Mouse (Mus musculus) forebrain, embryonic 13.5 days (tissue): ENCODE measurements around the gene Myo10. TPM values are rescaled to one million over a fixed set of nuclear protein-coding genes. Genes with fewer than 3 reads are reported as not detected.

ENCODE experiments used
- ATAC-seq: fragments of 200-750 bp; cut with Nextera tagmentation; 2 replicates; pipeline ENCODE4 v1.8.0; 2017
- H3K27ac ChIP-seq: fragments of 300-500 bp; sonication (generic); 2 replicates; pipeline ENCODE4 v1.5.1; 2015; ENCODE audit warnings: inconsistent platforms, mild to moderate bottlenecking, moderate library complexity
- H3K27me3 ChIP-seq: fragments of 300-500 bp; sonication (generic); 2 replicates; pipeline ENCODE4 v1.6.1; 2015; ENCODE audit warnings: mild to moderate bottlenecking, inconsistent platforms
- H3K36me3 ChIP-seq: fragments of 300-500 bp; sonication (generic); 2 replicates; pipeline ENCODE4 v1.6.1; 2015; ENCODE audit warnings: mild to moderate bottlenecking, inconsistent platforms; ENCODE audit not compliant: poor library complexity, severe bottlenecking
- H3K4me1 ChIP-seq: fragments of 300-500 bp; sonication (generic); 2 replicates; pipeline ENCODE4 v1.6.1; 2015; ENCODE audit warnings: inconsistent platforms
- H3K4me2 ChIP-seq: fragments of 300-500 bp; sonication (generic); 2 replicates; pipeline ENCODE4 v1.6.1; 2015; ENCODE audit warnings: inconsistent platforms, mild to moderate bottlenecking, moderate library complexity
- H3K4me3 ChIP-seq: fragments of 300-500 bp; sonication (generic); 2 replicates; pipeline ENCODE4 v1.5.1; 2015; ENCODE audit warnings: mild to moderate bottlenecking, inconsistent platforms
- H3K9ac ChIP-seq: fragments of 300-500 bp; sonication (generic); 2 replicates; pipeline ENCODE4 v1.6.1; 2015; ENCODE audit warnings: mild to moderate bottlenecking, inconsistent platforms
- H3K9me3 ChIP-seq: fragments of 300-500 bp; sonication (generic); replicated peaks from 2 replicates; pipeline ENCODE4 v1.6.1; 2016; ENCODE audit warnings: inconsistent platforms
- WGBS: fragments of 180-500 bp; shearing (Covaris S2); methylation state at CpG from one replicate; pipeline ENCODE4 v1.1.7; 2015; 5-methylcytosine and 5-hydroxymethylcytosine counted together
- polyA plus RNA-seq: library from polyadenylated mRNA; unstranded; fragments of >200 nt; fragmentation: Nextera tagmentation; extraction: Ambion mirVana; gene quantifications from 2 replicates; pipeline ENCODE4 v1.2.1, GENCODE M21; 2015

The Myo10 gene
- polyA plus RNA-seq, 1 experiment from 2014 or later, result 61.4 TPM

- Histone ChIP-seq H3K36me3 (no peaks in the 10 kb centered on the region), H3K27me3 (peaks cover 10% of the 10 kb centered on the region), H3K4me1 (peaks cover 37% of the 10 kb centered on the region), H3K9ac (no peak overlapping the region), H3K9me3 (no peaks in the 10 kb centered on the region), H3K4me2 (no peak overlapping the region), H3K4me3 (no peak overlapping the region), H3K27ac (no peak overlapping the region)
- 68% methylated on average over 10 of the region's 10 CpGs for WGBS
- no peak; the same call in 1 of the 2 replicates for ATAC-seq
Measured at GRCm38 (mm10) chr15:25680269-25680818, 58.0 kb downstream of the Myo10 start.

DNA sequence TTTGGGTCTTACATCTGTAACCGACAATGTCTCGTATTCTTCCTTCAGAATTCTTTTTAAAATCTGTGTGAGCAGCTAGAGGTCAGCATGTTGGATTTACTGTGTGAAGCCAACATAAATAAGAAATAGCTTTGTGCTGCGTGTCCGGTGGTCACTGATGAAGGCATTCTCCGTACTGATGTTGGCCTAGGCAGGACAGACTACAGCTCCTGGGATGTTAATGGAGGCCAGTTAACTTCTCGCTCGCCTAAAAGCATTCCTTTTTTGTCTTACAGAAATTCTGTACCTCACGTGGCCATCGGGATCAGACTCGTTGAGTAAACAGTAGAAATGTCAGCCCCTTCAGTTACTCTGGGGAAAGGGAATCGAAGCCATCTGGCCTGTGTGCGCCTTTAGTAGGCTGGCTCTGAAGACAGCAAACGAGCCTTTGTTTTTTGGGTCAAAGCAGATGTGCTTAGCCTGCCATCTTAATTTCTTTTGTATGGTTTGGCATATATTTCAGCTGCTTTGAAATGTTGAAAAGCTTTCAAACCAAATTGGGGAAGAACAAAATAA is 60.7 kb downstream of the Myo10 start:
- ATAC-seq, result 0 out of 2 replicates have a peak, but pooled peaks have one; percentile 52
- Histone ChIP-seq H3K9ac (no peak overlapping the region), H3K27ac (no peak overlapping the region), H3K4me2 (no peak overlapping the region), H3K4me3 (no peak overlapping the region), H3K9me3 (no peaks in the 10 kb centered on the region), H3K4me1 (peaks cover 21% of the 10 kb centered on the region), H3K36me3 (no peaks in the 10 kb centered on the region), H3K27me3 (peaks cover 3% of the 10 kb centered on the region; the same call in 1 of the 2 replicates)
- WGBS, result 62% methylated on average over 13 of the region's 13 CpGs

GRCm38 (mm10) chr15:25685186-25685585 is 62.9 kb downstream of the Myo10 start:
- Histone ChIP-seq H3K4me1 (peaks cover 19% of the 10 kb centered on the region), H3K27me3 (peaks cover 12% of the 10 kb centered on the region), H3K9me3 (no peaks in the 10 kb centered on the region), H3K27ac (no peak overlapping the region), H3K4me3 (no peak overlapping the region), H3K4me2 (no peak overlapping the region), H3K9ac (no peak overlapping the region), H3K36me3 (no peaks in the 10 kb centered on the region)
- ATAC-seq, result no peak
- 89% methylated on average over 9 of the region's 9 CpGs for WGBS

DNA sequence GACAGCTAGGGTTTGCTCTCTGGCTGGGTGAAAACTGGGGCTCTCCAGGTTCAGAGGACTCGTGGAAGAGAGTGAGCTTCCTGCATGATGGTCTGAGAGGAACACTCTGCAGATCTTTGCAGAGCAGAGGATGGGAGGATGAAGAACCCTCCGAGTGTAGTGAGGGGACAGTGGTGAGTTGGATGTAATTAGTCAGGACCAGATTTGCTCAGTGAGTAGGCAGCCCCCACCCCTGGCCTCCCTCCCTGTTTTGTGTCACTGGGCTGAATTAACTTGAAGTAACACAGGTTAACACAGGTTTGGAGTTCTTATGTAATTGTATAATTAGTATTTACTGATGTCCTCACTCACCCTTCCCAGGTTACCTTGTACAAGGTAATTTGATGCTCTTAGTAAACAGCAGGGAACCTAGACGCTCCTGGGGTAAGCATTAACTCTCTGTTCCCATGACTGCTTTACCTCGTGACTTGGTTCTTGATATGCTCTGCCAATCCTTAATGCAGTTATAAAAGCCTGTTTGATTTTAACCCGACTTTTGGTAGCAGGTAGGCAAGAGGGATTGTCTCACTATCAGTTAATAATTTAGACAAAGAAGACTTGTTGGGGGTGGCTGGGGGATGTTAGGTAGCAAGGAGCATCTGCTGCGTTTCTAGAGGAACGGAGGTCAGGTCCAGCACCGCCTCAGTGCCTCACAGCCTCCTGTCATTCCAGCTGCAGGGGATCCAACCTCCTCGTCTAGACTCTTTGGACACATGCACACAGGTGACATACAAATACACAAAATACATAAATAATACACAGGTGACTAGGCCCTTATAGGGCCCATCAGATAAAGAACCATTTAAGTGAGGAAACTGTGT is 66.3 kb downstream of the Myo10 start:
- Histone ChIP-seq H3K4me2 (no peak overlapping the region), H3K4me3 (no peak overlapping the region), H3K27ac (no peak overlapping the region), H3K4me1 (peaks cover 16% of the 10 kb centered on the region), H3K36me3 (no peaks in the 10 kb centered on the region), H3K9me3 (no peaks in the 10 kb centered on the region), H3K9ac (no peak overlapping the region), H3K27me3 (peaks cover 27% of the 10 kb centered on the region)
- ATAC-seq, result 0 out of 2 replicates have a peak, but pooled peaks have one; percentile 19
- WGBS, result 46% methylated on average over 9 of the region's 9 CpGs

DNA sequence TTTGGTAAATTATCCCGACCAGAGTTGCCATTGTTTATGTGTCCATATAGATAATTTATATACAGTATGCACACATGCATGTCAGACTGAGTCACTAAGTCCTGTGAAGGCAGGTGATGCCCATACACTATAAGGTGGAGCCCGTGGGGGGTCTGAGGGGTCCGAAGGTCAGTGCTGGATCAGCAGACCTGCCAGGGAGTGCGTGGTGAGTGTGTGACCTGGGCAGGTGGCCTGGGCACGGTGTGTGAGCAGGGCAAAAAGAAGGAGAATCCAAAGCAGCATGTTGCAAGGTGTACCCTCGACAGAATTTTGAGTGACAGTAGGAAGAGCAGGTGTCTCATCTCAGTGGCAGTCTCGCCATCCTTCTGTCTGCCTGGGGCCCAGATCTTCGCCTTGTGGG is 67.2 kb downstream of the Myo10 start:
- ATAC-seq, result peak; percentile 31; the same call in 1 of the 2 replicates
- Histone ChIP-seq H3K4me1 (peaks cover 16% of the 10 kb centered on the region), H3K9me3 (no peaks in the 10 kb centered on the region), H3K36me3 (no peaks in the 10 kb centered on the region), H3K4me2 (no peak overlapping the region), H3K9ac (no peak overlapping the region), H3K27ac (no peak overlapping the region), H3K27me3 (peaks cover 27% of the 10 kb centered on the region), H3K4me3 (no peak overlapping the region)
- 76% methylated on average over 8 of the region's 8 CpGs for WGBS

DNA sequence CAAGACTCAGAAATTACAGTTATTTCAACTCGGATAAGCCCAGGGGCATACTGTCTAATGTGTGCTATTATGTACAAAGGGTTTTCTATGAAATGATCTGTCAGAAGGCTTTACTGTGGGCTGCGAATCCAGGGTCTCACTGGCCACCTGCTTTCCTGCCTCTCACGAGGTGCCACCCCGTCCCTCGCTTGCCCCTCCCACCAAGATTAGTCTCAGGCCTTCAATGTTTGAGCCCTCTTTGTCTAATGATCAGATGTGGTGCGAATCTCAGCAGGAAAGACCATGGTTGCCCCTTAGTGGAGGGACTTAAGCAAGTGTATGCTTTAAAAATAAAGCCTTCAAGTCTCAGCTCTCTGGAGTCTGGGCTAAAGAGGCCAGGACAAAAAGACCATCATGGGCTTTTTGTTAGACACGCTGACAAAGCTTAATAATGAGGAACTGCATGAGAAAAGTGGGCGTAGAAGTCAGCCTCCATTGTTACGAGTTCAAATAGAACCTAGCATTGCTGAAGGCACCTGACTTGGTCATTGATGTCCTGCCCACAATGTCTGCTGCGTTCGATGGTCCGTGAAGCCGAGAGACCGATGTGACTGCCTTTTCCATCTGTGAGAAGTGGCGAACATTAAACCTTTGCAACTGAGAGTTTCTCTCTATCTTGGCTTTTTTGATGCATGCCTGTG is 67.9 kb downstream of the Myo10 start:
- no peak overlapping the region for H3K9ac ChIP-seq
- 10% methylated on average over 15 of the region's 15 CpGs for WGBS
- H3K4me2 ChIP-seq, result peak overlapping the region; percentile 8; the same call in 1 of the 2 replicates
- no peaks in the 10 kb centered on the region for H3K36me3 ChIP-seq
- no peak overlapping the region for H3K4me3 ChIP-seq
- H3K4me1 ChIP-seq, result peaks cover 16% of the 10 kb centered on the region
- peak; percentile 56 for ATAC-seq
- no peaks in the 10 kb centered on the region for H3K9me3 ChIP-seq
- peaks cover 27% of the 10 kb centered on the region for H3K27me3 ChIP-seq
- no peak overlapping the region for H3K27ac ChIP-seq

DNA sequence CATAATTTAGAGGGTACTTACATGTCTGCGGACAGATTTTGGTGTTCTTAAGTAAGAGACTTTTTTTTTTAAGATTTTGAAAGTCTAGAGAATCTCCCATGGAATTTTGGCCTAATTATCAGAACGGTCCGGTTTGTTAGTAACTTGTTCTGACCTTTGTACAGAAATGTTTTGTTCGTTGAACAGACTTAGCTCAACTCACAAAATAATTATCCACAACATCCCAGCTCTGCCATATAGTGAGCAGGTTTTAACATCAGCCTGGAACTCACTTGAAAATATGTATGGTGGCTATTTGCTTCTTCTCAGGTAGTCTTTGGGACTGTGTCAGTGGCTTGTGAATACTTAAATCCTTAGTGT is 68.4 kb downstream of the Myo10 start:
- no peaks in the 10 kb centered on the region for H3K9me3 ChIP-seq
- H3K27me3 ChIP-seq, result peaks cover 27% of the 10 kb centered on the region
- no peaks in the 10 kb centered on the region for H3K36me3 ChIP-seq
- H3K4me3 ChIP-seq, result no peak overlapping the region
- no peak for ATAC-seq
- H3K4me2 ChIP-seq, result no peak overlapping the region
- no peak overlapping the region for H3K9ac ChIP-seq
- H3K4me1 ChIP-seq, result peaks cover 16% of the 10 kb centered on the region
- no peak overlapping the region for H3K27ac ChIP-seq
- 43% methylated on average over 4 of the region's 4 CpGs for WGBS

- H3K4me3 ChIP-seq, result no peak overlapping the region
- peaks cover 16% of the 10 kb centered on the region for H3K4me1 ChIP-seq
- H3K27ac ChIP-seq, result no peak overlapping the region
- H3K9ac ChIP-seq, result no peak overlapping the region
- H3K9me3 ChIP-seq, result no peaks in the 10 kb centered on the region
- ATAC-seq, result no peak
- H3K4me2 ChIP-seq, result no peak overlapping the region
- peaks cover 27% of the 10 kb centered on the region for H3K27me3 ChIP-seq
- 46% methylated on average over 21 of the region's 21 CpGs for WGBS
- no peaks in the 10 kb centered on the region for H3K36me3 ChIP-seq
Measured at GRCm38 (mm10) chr15:25692254-25692950, 70.1 kb downstream of the Myo10 start.

DNA sequence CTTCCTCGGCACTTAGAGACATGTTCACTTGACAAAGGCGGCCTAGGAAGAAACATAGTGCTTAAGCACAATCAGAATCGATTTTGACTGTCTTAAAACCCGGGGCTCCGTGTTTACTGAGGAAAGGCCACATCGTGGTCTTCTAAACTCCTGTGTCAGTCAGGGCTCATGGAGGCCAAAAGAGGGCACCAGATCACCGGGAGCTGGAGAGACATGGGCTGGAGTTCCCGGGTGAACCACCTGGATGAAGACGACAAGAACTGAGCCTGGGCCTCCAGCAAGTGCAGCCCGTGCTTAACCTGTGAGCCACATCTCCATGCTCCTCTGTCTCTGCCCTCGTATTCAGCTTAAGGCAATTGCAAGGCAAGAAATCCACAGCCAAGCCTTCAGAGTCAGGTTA is 71.4 kb downstream of the Myo10 start:
- Histone ChIP-seq H3K27ac (no peak overlapping the region), H3K27me3 (peaks cover 22% of the 10 kb centered on the region), H3K9me3 (no peaks in the 10 kb centered on the region), H3K4me2 (no peak overlapping the region), H3K4me1 (peaks cover 16% of the 10 kb centered on the region), H3K4me3 (no peak overlapping the region), H3K36me3 (no peaks in the 10 kb centered on the region), H3K9ac (no peak overlapping the region)
- no peak for ATAC-seq
- 91% methylated on average over 11 of the region's 11 CpGs for WGBS

- Histone ChIP-seq H3K4me2 (no peak overlapping the region), H3K27ac (no peak overlapping the region), H3K9ac (no peak overlapping the region), H3K27me3 (peaks cover 15% of the 10 kb centered on the region; the same call in 1 of the 2 replicates), H3K36me3 (no peaks in the 10 kb centered on the region), H3K9me3 (no peaks in the 10 kb centered on the region), H3K4me3 (no peak overlapping the region), H3K4me1 (peaks cover 8% of the 10 kb centered on the region)
- 94% methylated on average over 4 of the region's 4 CpGs for WGBS
- ATAC-seq, result no peak
Measured at GRCm38 (mm10) chr15:25694749-25695148, 72.4 kb downstream of the Myo10 start.

DNA sequence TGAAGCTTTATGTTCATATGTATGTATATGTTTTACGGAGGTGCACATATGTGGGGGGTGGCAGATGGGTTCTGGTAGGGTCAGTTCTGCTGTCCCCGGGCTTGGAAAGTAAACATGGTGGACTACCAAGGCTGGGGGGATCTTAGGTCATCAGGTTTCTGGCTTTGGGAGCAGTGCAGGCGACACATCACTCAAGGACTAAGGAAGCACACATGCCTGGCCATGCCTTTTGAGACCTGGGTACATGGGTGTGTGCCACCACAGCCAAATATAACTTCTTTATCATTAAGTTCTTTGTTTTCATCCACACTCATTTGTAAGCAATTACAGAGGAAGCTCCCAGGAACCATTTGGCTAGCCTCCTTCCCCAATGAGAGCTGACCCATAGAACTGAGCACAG is 72.9 kb downstream of the Myo10 start:
- H3K27ac ChIP-seq, result no peak overlapping the region
- H3K4me2 ChIP-seq, result no peak overlapping the region
- H3K9me3 ChIP-seq, result no peaks in the 10 kb centered on the region
- 0 out of 2 replicates have a peak, but pooled peaks cover 15% of the 10 kb centered on the region for H3K27me3 ChIP-seq
- H3K36me3 ChIP-seq, result no peaks in the 10 kb centered on the region
- 91% methylated on average over 3 of the region's 3 CpGs for WGBS
- H3K4me1 ChIP-seq, result peaks cover 3% of the 10 kb centered on the region
- no peak overlapping the region for H3K4me3 ChIP-seq
- ATAC-seq, result no peak
- no peak overlapping the region for H3K9ac ChIP-seq
